ENCODE assay signal across 13 mouse cellular contexts in genomic region chr15:7934580-7934979, GRCm38 (mm10).
DNase-seq lines count a peak whose midpoint lies in the region; ATAC-seq and TF ChIP-seq lines count a peak whose summit lies in the region.
"Had no signal": no experiment of that assay in that cellular context is flagged by ENCODE, and none has a peak within 500 bp of the region (broad histone marks: within the 10 kb centered on the region; RNA-seq: fewer than 3 reads in every experiment).

No protein-coding gene starts in this region.

- 31% methylated on average over 4 of the region's 4 CpGs for WGBS in kidney, embryonic 15.5 days
- WGBS in kidney, adult 2 months = 39% methylated on average over 4 of the region's 4 CpGs
- WGBS in heart, embryonic 10.5 days = 34% methylated on average over 4 of the region's 4 CpGs
- WGBS in heart, embryonic 16.5 days = 20% methylated on average over 4 of the region's 4 CpGs
- 75% methylated on average over 4 of the region's 4 CpGs for WGBS in forebrain, embryonic 12.5 days

- DNase-seq in kidney, adult 2 months = no peak
- no peak for DNase-seq in heart, embryonic 10.5 days (ENCODE audit: low spot score)
- DNase-seq in lung, postnatal 10 days = peak; percentile 26
- no peak for DNase-seq in adrenal gland, adult 18-20 months (ENCODE audit: low spot score in 2 of 2)
- DNase-seq: kidney, adult 8-10 months; layer of hippocampus, adult 9-11 months; spleen, adult 18-20 months; thymus, adult 2 months had no signal

- H3K27ac ChIP-seq in kidney, embryonic 15.5 days = no peak overlapping the region
- H3K27ac ChIP-seq in kidney, adult 2 months (ENCODE audit: insufficient read depth, low read depth, low read length) = no peak overlapping the region
- 0 out of 2 replicates have a peak overlapping the region, but pooled peaks have one; percentile 56 for H3K27ac ChIP-seq in heart, embryonic 10.5 days
- no peak overlapping the region for H3K27ac ChIP-seq in heart, embryonic 16.5 days (ENCODE audit: low read length)
- no peak overlapping the region for H3K27ac ChIP-seq in forebrain, embryonic 12.5 days
- H3K27ac ChIP-seq: limb, embryonic 15.5 days had no signal

- H3K9ac ChIP-seq in kidney, embryonic 15.5 days = no peak overlapping the region
- no peak overlapping the region for H3K9ac ChIP-seq in heart, embryonic 16.5 days (ENCODE audit: low read length)
- H3K9ac ChIP-seq in forebrain, embryonic 12.5 days = no peak overlapping the region
- H3K9ac ChIP-seq: limb, embryonic 15.5 days had no signal

- peaks cover 9% of the 10 kb centered on the region for H3K4me1 ChIP-seq in kidney, embryonic 15.5 days
- no peaks in the 10 kb centered on the region for H3K4me1 ChIP-seq in kidney, adult 2 months (ENCODE audit: control insufficient read depth, insufficient read depth, low read length)
- peaks cover 18% of the 10 kb centered on the region for H3K4me1 ChIP-seq in heart, embryonic 10.5 days
- H3K4me1 ChIP-seq in heart, embryonic 16.5 days (ENCODE audit: control insufficient read depth, insufficient read depth, low read length) = peaks cover 4% of the 10 kb centered on the region; the same call in 1 of the 2 replicates
- H3K4me1 ChIP-seq in forebrain, embryonic 12.5 days = no peaks in the 10 kb centered on the region

- H3K4me2 ChIP-seq in kidney, embryonic 15.5 days = peak overlapping the region; percentile 46
- peak overlapping the region; percentile 61 for H3K4me2 ChIP-seq in heart, embryonic 16.5 days (ENCODE audit: low read depth, low read length)
- H3K4me2 ChIP-seq in forebrain, embryonic 12.5 days = no peak overlapping the region

- no peak overlapping the region for H3K4me3 ChIP-seq in kidney, embryonic 15.5 days (replicated peaks)
- H3K4me3 ChIP-seq in kidney, adult 2 months (ENCODE audit: insufficient read depth, low read depth, low read length) = no peak overlapping the region
- peak overlapping the region; percentile 46 for H3K4me3 ChIP-seq in heart, embryonic 10.5 days
- peak overlapping the region; percentile 33 for H3K4me3 ChIP-seq in heart, embryonic 16.5 days (ENCODE audit: low read length)
- no peak overlapping the region for H3K4me3 ChIP-seq in forebrain, embryonic 12.5 days (replicated peaks)
- H3K4me3 ChIP-seq: limb, embryonic 15.5 days had no signal

- no peaks in the 10 kb centered on the region for H3K9me3 ChIP-seq in kidney, embryonic 15.5 days (replicated peaks)
- H3K9me3 ChIP-seq in heart, embryonic 10.5 days = no peaks in the 10 kb centered on the region
- H3K9me3 ChIP-seq in heart, embryonic 16.5 days (replicated peaks; ENCODE audit: control insufficient read depth, low read length) = no peaks in the 10 kb centered on the region
- no peaks in the 10 kb centered on the region for H3K9me3 ChIP-seq in forebrain, embryonic 12.5 days
- H3K9me3 ChIP-seq: limb, embryonic 15.5 days had no signal

- no peaks in the 10 kb centered on the region for H3K27me3 ChIP-seq in kidney, embryonic 15.5 days
- H3K27me3 ChIP-seq in kidney, adult 2 months (replicated peaks; ENCODE audit: control insufficient read depth, insufficient read depth, low read length) = no peaks in the 10 kb centered on the region
- H3K27me3 ChIP-seq in heart, embryonic 10.5 days (ENCODE audit: insufficient read depth, poor library complexity, severe bottlenecking) = no peaks in the 10 kb centered on the region
- no peaks in the 10 kb centered on the region for H3K27me3 ChIP-seq in heart, embryonic 16.5 days (ENCODE audit: control insufficient read depth, insufficient read depth, low read length)
- H3K27me3 ChIP-seq in forebrain, embryonic 12.5 days = no peaks in the 10 kb centered on the region
- H3K27me3 ChIP-seq: CH12.LX; limb, embryonic 15.5 days had no signal

- no peaks in the 10 kb centered on the region for H3K36me3 ChIP-seq in kidney, embryonic 15.5 days
- no peaks in the 10 kb centered on the region for H3K36me3 ChIP-seq in kidney, adult 2 months (ENCODE audit: control insufficient read depth, insufficient read depth, low read length)
- H3K36me3 ChIP-seq in heart, embryonic 10.5 days = no peaks in the 10 kb centered on the region
- no peaks in the 10 kb centered on the region for H3K36me3 ChIP-seq in heart, embryonic 16.5 days (ENCODE audit: control insufficient read depth, insufficient read depth)
- no peaks in the 10 kb centered on the region for H3K36me3 ChIP-seq in forebrain, embryonic 12.5 days (replicated peaks)
- H3K36me3 ChIP-seq: limb, embryonic 15.5 days had no signal

- TF ChIP-seq CTCF in kidney, adult 2 months (conservative IDR thresholded peaks at IDR 0.05; ENCODE audit: insufficient read depth, insufficient read length, low read depth, low read length) = no peak

- no peak for TF ChIP-seq POLR2A in kidney, adult 2 months (IDR thresholded peaks at IDR 0.05; ENCODE audit: low read depth, low read length)

- ATAC-seq in kidney, embryonic 15.5 days (replicated peaks; ENCODE audit: low FRiP score) = no peak
- ATAC-seq in heart, embryonic 16.5 days (replicated peaks; ENCODE audit: extremely low read depth, insufficient read depth, low FRiP score) = peak; percentile 69; the same call in 1 of the 2 replicates
- no peak for ATAC-seq in forebrain, embryonic 12.5 days (ENCODE audit: low FRiP score)

Comparison
In these comparisons a context has a peak if more than half of its experiments do, and no peak if none do; other contexts are left out.
1. H3K4me3 ChIP-seq: peak in heart, embryonic 10.5 days (single experiment) and heart, embryonic 16.5 days (single experiment); none in kidney, embryonic 15.5 days (single experiment), kidney, adult 2 months (single experiment) and forebrain, embryonic 12.5 days (single experiment).